10 mouse cellular contexts compared by ENCODE assay signal in the genomic region with DNA sequence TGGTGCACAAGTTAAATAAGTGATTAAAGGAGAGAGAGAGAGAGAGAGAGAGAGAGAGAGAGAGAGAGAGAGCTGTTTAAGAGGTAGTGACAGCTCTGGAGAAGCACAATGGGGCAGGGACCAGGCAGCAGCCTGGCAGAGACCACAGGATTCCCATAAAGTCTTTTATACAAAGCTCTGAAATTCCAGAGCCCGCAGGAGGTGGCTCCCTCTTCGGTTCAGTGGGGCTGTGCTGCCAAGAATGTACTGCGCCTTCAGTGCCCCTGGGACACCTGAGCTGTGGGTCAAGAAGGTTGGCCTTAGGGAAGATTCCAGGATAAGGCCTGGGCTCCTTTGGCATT. TPM values are rescaled to one million over a fixed set of nuclear protein-coding genes. Genes with fewer than 3 reads are reported as not detected.
DNase-seq lines count a peak whose midpoint lies in the region; ATAC-seq and TF ChIP-seq lines count a peak whose summit lies in the region.
"Had no signal": no experiment of that assay in that cellular context is flagged by ENCODE, and none has a peak within 500 bp of the region (broad histone marks: within the 10 kb centered on the region; RNA-seq: fewer than 3 reads in every experiment).

No protein-coding gene starts in this region.

- peak; percentile 67 for ATAC-seq in lung, embryonic 16.5 days (ENCODE audit: low read depth)
- no peak for ATAC-seq in embryonic facial prominence, embryonic 15.5 days (ENCODE audit: insufficient number of reproducible peaks, low FRiP score, low TSS enrichment, low read depth)
- ATAC-seq in kidney, embryonic 16.5 days (ENCODE audit: low FRiP score, low TSS enrichment), result peak; percentile 55

- no peaks in the 10 kb centered on the region for H3K27me3 ChIP-seq in lung, embryonic 16.5 days (ENCODE audit: control insufficient read depth, insufficient read depth, low read depth, low read length)
- H3K27me3 ChIP-seq in embryonic facial prominence, embryonic 15.5 days, result no peaks in the 10 kb centered on the region
- H3K27me3 ChIP-seq in kidney, embryonic 16.5 days (ENCODE audit: insufficient read depth, low read length), result no peaks in the 10 kb centered on the region
- H3K27me3 ChIP-seq in small intestine, adult 2 months (ENCODE audit: control insufficient read depth, insufficient read depth, low read length), result no peaks in the 10 kb centered on the region
- H3K27me3 ChIP-seq: hindbrain, embryonic 15.5 days had no signal

- WGBS in lung, embryonic 16.5 days, result 25% methylated on average over 3 of the region's 3 CpGs
- 41% methylated on average over 3 of the region's 3 CpGs for WGBS in lung, adult 2 months
- 11% methylated on average over 3 of the region's 3 CpGs for WGBS in embryonic facial prominence, embryonic 15.5 days
- 4% methylated on average over 3 of the region's 3 CpGs for WGBS in kidney, embryonic 16.5 days
- 44% methylated on average over 3 of the region's 3 CpGs for WGBS in small intestine, adult 2 months

- H3K36me3 ChIP-seq in lung, embryonic 16.5 days (ENCODE audit: control insufficient read depth, insufficient read depth, low read length), result no peaks in the 10 kb centered on the region
- no peaks in the 10 kb centered on the region for H3K36me3 ChIP-seq in embryonic facial prominence, embryonic 15.5 days
- no peaks in the 10 kb centered on the region for H3K36me3 ChIP-seq in kidney, embryonic 16.5 days (ENCODE audit: insufficient read depth, low read length)
- H3K36me3 ChIP-seq in small intestine, adult 2 months (ENCODE audit: control insufficient read depth, insufficient read depth, low read length), result no peaks in the 10 kb centered on the region
- H3K36me3 ChIP-seq: hindbrain, embryonic 15.5 days had no signal

- H3K27ac ChIP-seq in lung, embryonic 16.5 days (ENCODE audit: low read length), result peak overlapping the region; percentile 51
- H3K27ac ChIP-seq in embryonic facial prominence, embryonic 15.5 days (replicated peaks), result 0 out of 2 replicates have a peak overlapping the region, but pooled peaks have one; percentile 34
- peak overlapping the region; percentile 87 for H3K27ac ChIP-seq in kidney, embryonic 16.5 days (ENCODE audit: low read length)
- peak overlapping the region; percentile 90 for H3K27ac ChIP-seq in small intestine, adult 2 months (ENCODE audit: insufficient read depth, low read depth, low read length)
- H3K27ac ChIP-seq: hindbrain, embryonic 15.5 days had no signal

- H3K4me3 ChIP-seq in lung, embryonic 16.5 days (ENCODE audit: low read length), result no peak overlapping the region
- no peak overlapping the region for H3K4me3 ChIP-seq in lung, adult 2 months (replicated peaks; ENCODE audit: extremely low read depth, low read depth, low read length)
- H3K4me3 ChIP-seq in embryonic facial prominence, embryonic 15.5 days (replicated peaks), result no peak overlapping the region
- H3K4me3 ChIP-seq in kidney, embryonic 16.5 days (ENCODE audit: low read length), result no peak overlapping the region
- no peak overlapping the region for H3K4me3 ChIP-seq in small intestine, adult 2 months (ENCODE audit: low read depth, low read length)
- H3K4me3 ChIP-seq: hindbrain, embryonic 15.5 days had no signal

- H3K9me3 ChIP-seq in lung, embryonic 16.5 days (ENCODE audit: control insufficient read depth, low read length), result no peaks in the 10 kb centered on the region
- no peaks in the 10 kb centered on the region for H3K9me3 ChIP-seq in embryonic facial prominence, embryonic 15.5 days (replicated peaks)
- H3K9me3 ChIP-seq in kidney, embryonic 16.5 days (ENCODE audit: low read length), result no peaks in the 10 kb centered on the region
- H3K9me3 ChIP-seq: hindbrain, embryonic 15.5 days had no signal

- H3K9ac ChIP-seq in lung, embryonic 16.5 days (ENCODE audit: low read length), result 0 out of 2 replicates have a peak overlapping the region, but pooled peaks have one; percentile 8
- H3K9ac ChIP-seq in embryonic facial prominence, embryonic 15.5 days, result no peak overlapping the region
- H3K9ac ChIP-seq in kidney, embryonic 16.5 days (replicated peaks; ENCODE audit: low read length), result no peak overlapping the region
- H3K9ac ChIP-seq: hindbrain, embryonic 15.5 days had no signal

- TF ChIP-seq CTCF in lung, adult 2 months (IDR thresholded peaks at IDR 0.05; ENCODE audit: insufficient read depth, low read length), result no peak
- no peak for TF ChIP-seq CTCF in small intestine, adult 2 months (IDR thresholded peaks at IDR 0.05; ENCODE audit: extremely low read depth, insufficient read length, insufficient replicate concordance, low read depth, low read length)

- DNase-seq in lung, adult 2 months, result no peak
- DNase-seq in thymus, postnatal 0 days (ENCODE audit: low spot score), result no peak
- no peak for DNase-seq in cerebellum, postnatal 10 days
- DNase-seq: liver; spleen, adult 18-20 months had no signal

- peaks cover 22% of the 10 kb centered on the region for H3K4me1 ChIP-seq in lung, embryonic 16.5 days (replicated peaks; ENCODE audit: control insufficient read depth, insufficient read depth, low read length)
- peaks cover 6% of the 10 kb centered on the region; the same call in 1 of the 2 replicates for H3K4me1 ChIP-seq in lung, adult 2 months (ENCODE audit: control insufficient read depth, insufficient read depth, low read length)
- peaks cover 14% of the 10 kb centered on the region; the same call in 1 of the 2 replicates for H3K4me1 ChIP-seq in embryonic facial prominence, embryonic 15.5 days
- H3K4me1 ChIP-seq in kidney, embryonic 16.5 days (ENCODE audit: insufficient read depth, low read length), result peaks cover 40% of the 10 kb centered on the region
- peaks cover 49% of the 10 kb centered on the region for H3K4me1 ChIP-seq in small intestine, adult 2 months (ENCODE audit: control insufficient read depth, insufficient read depth, insufficient read length, low read length)

- no peak for TF ChIP-seq POLR2A in lung, adult 2 months (IDR thresholded peaks at IDR 0.05; ENCODE audit: borderline replicate concordance, extremely low read depth, low read depth, low read length)
- no peak for TF ChIP-seq POLR2A in small intestine, adult 2 months (IDR thresholded peaks at IDR 0.05; ENCODE audit: low read depth, low read length)

- no peak overlapping the region for H3K4me2 ChIP-seq in lung, embryonic 16.5 days (ENCODE audit: low read depth, low read length)
- no peak overlapping the region for H3K4me2 ChIP-seq in embryonic facial prominence, embryonic 15.5 days (replicated peaks)
- H3K4me2 ChIP-seq in kidney, embryonic 16.5 days (replicated peaks; ENCODE audit: low read depth, low read length), result 0 out of 2 replicates have a peak overlapping the region, but pooled peaks have one; percentile 8
- H3K4me2 ChIP-seq: hindbrain, embryonic 15.5 days had no signal

RNA-seq across cellular contexts. Expression of a gene that starts 30.2 kb away (rescaled TPM):
- polyA plus RNA-seq in lung, embryonic 16.5 days (2015; fragmentation: Nextera tagmentation; extraction: Ambion mirVana), result 154 and 168 TPM in 2 replicates
- polyA plus RNA-seq in lung, adult 2 months (2012; rRNA removed), result 79.3 and 84.0 TPM in 2 replicates
- 80.3 and 96.0 TPM in 2 replicates for polyA plus RNA-seq in embryonic facial prominence, embryonic 15.5 days (2015; fragmentation: Nextera tagmentation; extraction: Ambion mirVana)
- polyA plus RNA-seq in kidney, embryonic 16.5 days (2015; fragmentation: Nextera tagmentation; extraction: Ambion mirVana), result 240 and 248 TPM in 2 replicates
- polyA plus RNA-seq in small intestine, adult 2 months (2012; rRNA removed), result 95.0 and 368 TPM in 2 replicates
- polyA plus RNA-seq in thymus, postnatal 0 days (2015; fragmentation: Nextera tagmentation; extraction: Ambion mirVana), result 385 and 387 TPM in 2 replicates

Comparison
In these comparisons a context has a peak if more than half of its experiments do, and no peak if none do; other contexts are left out.
1. H3K27ac ChIP-seq: peak in every context shown above with its lines; median percentile 90 in small intestine, adult 2 months; 87 in kidney, embryonic 16.5 days; 51 in lung, embryonic 16.5 days; 34 in embryonic facial prominence, embryonic 15.5 days.